Mouse (Mus musculus): ENCODE data around the gene Hist1h4j.

Hist1h4j gene

DNA sequence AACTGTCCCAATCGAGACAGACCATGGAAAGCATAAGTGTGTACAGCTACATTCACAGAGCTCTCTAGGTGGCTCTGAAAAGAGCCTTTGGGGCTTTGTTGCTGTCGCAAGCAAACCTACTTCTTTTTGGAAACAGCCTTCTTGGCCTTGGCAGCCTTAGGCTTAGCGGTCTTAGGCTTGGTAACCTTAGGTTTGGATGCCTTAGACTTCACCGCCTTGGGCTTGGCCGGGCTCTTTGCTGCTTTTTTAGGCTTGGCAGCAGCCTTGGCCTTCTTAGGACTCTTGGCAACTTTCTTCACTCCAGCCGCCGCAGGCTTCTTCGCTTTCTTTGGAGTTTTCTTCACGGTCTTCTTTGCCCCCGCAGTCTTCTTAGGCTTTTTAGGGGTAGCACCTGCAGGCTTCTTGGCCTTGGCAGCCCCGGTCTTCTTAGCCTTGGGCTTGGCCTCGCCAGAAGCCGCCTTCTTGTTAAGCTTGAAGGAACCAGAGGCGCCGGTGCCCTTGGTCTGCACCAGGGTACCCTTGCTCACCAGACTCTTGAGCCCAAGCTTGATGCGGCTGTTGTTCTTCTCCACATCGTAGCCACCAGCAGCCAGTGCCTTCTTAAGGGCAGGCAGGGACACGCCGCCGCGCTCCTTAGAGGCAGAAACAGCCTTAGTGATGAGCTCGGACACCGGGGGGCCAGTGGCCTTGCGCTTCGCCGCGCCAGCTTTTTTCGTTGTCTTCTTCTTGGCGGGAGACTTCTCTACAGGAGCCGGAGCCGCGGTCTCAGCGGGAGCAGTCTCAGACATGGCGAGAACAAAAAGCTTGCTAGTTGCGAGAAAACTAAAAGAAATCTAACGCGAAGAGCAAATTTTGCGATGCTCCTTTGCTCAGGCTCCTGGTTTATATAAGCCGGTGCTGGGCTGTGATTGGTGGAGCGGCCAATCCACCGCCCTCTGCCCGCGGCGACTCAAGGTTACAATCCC, 45.2 kb downstream of the Hist1h4j start, which contains the start of gene Hist1h1b:
Gene Hist1h1b, minus strand, starts transcription at position 859 of the 965 bp plus-strand sequence.
- DNase-seq (ENCODE audit: low read depth, low spot score) = peak; percentile 91

DNA sequence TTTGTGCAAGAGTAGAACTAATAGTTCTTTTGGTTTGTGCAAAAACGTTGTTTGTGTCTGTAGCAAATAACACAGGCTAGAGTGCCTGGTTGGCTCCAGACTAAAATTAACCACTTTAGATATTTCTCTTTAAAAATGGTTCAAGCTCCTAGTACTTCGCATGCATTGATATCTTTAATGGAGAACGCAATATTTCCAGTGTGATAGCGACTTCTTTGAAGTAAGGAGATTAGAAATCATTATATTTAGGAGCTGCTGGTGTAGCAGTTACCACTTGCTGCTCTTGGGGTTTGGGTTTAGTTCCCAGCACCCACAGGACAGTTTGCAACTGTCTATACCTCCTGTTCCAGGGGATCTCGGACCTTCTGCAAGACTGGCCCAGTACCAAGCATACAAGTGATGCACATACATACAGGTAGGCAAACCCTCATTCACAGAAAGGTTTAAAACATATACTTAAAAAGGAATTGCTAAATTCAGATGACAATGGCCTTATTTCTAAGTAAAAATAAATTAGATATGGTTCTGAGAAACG, 46.2 kb downstream of the Hist1h4j start:
- peak; percentile 44 for DNase-seq (ENCODE audit: low read depth, low spot score)

DNA sequence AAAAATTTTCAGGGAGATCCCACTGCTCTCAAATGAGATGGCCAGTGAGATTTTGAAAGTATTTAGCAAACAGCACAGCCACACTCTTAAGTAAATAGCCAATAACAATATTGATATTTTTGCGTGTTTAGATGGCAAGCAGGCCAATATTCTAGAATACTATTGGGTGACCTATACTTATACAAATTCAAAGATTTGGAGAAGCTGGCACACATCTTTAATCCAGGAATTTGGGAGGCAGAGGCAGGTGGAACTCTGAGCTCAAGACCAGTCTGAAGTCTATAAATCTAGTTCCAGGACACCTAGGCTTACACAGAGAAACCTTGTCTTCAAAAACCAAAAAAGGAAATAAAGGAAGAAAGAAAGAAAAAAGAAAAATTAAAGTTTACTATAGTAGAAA, 46.8 kb downstream of the Hist1h4j start:
- DNase-seq (ENCODE audit: low read depth, low spot score) = no peak

DNA sequence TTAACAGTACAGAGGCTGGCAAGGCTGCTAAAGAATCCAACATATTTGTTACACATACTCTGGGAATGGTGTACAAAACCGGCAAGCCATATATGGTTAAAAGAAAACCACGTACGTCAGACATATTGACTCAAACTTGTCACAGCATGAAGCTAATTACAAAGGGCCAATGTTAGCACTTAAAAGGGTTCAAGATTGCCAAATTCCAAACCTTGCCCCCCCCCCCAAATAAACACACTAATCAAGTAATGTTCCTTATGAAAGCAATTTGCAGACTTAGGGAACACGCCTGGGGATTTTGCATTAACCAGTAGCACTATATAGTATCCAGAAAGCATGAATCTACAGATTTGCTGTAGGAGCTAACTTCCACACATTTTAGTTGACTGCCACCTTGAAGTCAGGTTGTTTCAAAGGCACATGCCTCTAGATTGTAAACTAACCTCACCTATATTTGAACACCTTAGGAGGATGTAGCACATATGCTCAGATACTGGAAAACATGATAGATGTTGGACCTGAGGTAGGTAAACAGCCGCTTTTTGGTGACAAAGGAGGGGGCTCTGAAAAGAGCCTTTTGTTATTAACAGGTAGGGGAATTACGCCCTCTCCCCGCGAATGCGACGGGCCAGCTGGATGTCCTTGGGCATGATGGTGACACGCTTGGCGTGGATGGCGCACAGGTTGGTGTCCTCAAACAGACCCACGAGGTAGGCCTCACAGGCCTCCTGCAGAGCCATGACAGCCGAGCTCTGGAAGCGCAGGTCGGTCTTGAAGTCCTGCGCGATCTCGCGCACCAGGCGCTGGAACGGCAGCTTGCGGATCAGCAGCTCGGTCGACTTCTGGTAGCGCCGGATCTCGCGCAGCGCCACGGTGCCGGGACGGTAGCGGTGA, 47.7 kb downstream of the Hist1h4j start:
- peak; percentile 86 for DNase-seq (ENCODE audit: low read depth, low spot score)

DNA sequence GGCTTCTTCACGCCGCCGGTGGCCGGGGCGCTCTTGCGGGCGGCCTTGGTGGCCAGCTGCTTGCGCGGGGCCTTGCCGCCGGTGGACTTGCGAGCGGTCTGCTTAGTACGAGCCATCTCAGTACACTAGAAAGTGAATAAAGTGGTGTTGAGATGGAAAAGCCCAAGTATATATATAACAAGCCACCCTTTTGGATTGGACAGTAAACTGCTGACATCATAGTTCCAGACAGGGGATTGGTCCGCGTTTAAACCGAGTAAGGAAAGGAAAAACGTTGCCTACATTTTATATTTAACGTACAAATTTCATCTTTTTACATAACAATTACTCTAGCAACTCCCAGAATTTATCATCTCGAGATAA, 48.4 kb downstream of the Hist1h4j start, which contains the start of gene Hist1h3i:
Gene Hist1h3i, minus strand, starts transcription at position 116 of the 363 bp plus-strand sequence.
- DNase-seq (ENCODE audit: low read depth, low spot score) = peak; percentile 94

DNA sequence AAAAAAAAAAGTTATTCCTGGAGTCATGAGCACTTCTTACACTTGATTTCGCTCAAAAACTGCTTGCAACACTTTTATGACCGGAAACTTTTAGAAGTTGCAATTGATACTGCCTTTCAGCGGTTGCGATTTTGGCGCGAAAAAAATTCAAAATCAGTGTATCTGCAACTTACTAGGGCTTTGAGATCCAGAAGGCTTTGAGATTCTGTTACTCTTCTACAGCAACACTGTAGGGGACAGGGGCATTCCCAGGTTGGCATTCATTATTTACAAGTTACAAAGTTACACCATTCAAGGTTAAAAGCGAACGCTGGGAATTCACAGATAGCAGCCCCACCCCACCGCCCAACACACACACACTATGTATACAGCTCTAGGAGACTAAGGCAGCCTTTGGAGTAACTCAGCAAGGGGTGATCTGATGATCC, 48.9 kb downstream of the Hist1h4j start:
- peak; percentile 87 for DNase-seq (ENCODE audit: low read depth, low spot score)

DNA sequence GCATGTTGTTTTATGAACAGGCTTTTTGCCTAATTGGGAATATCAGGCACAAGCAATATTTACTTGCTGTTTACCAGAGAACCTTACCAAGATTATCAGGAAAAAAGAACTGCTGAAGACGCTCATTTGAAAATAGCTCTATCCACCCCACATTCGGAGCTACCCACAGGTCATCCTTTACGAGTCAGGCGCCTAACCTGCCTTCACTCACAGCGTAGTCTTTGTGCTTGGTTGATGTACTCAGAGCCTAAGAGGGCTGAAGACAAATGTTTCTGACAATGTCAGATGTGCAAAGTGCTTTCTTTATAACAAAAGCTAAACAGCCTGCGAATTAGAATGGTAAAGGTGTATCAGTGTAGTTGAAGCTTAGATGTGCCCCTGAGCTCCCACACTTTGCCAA, 49.4 kb downstream of the Hist1h4j start:
- no peak for DNase-seq (ENCODE audit: low read depth, low spot score)
